8 mouse cellular contexts compared by ENCODE assay signal in genomic region chr7:28277615-28278278, GRCm38 (mm10). TPM values are rescaled to one million over a fixed set of nuclear protein-coding genes. Genes with fewer than 3 reads are reported as not detected.
DNase-seq lines count a peak whose midpoint lies in the region.

Gene Eid2b (plus strand): TSS chr7:28277739.

- peak within 1 kb of the TSS; percentile 96 for H3K4me3 ChIP-seq in megakaryocyte, embryonic 14.5 days (replicated peaks)

- peak; percentile 99 for DNase-seq in adrenal gland, adult 18-20 months (ENCODE audit: low spot score in 2 of 2)
- DNase-seq in embryo, embryonic 10.5 days (ENCODE audit: low spot score): peak; percentile 95
- peak; percentile 98 for DNase-seq in gastrocnemius, postnatal 10 days
- peak; percentile 96 for DNase-seq in induced T-regulatory cell, adult 2 months (ENCODE audit: low read depth)
- DNase-seq in left cerebral cortex, adult 8-10 months (ENCODE audit: low spot score in 2 of 2): peak; percentile 82 to 97
- DNase-seq in right cerebral cortex, adult 2 months (ENCODE audit: low spot score in 2 of 2): peak; percentile 96 to 98
- peak; percentile 90 for DNase-seq in urinary bladder, postnatal 10 days (ENCODE audit: low spot score)

- H3K9me3 ChIP-seq in megakaryocyte, embryonic 14.5 days: no peaks in the 10 kb centered on the region

- H3K4me1 ChIP-seq in megakaryocyte, embryonic 14.5 days: peaks cover 10% of the 10 kb centered on the region

- H3K36me3 ChIP-seq in megakaryocyte, embryonic 14.5 days (replicated peaks; ENCODE audit: low read length): no peaks in the 10 kb centered on the region

- peaks cover 7% of the 10 kb centered on the region for H3K27me3 ChIP-seq in megakaryocyte, embryonic 14.5 days (replicated peaks)

RNA-seq across cellular contexts. Expression of gene Eid2b, which starts in this region (rescaled TPM):
- total RNA-seq in adrenal gland, adult 18-20 months (2021): 10 to 100 TPM in 1 of 2 experiments, 1 to 10 TPM in 1; 9.4 to 10.1 TPM
- total RNA-seq in gastrocnemius, postnatal 10 days (2021): 1 to 10 TPM; 7.7 to 8.6 TPM
- 10 to 100 TPM; 30.6 to 34.2 (median 33.4) TPM for total RNA-seq in left cerebral cortex, adult 8-10 months (2022)
- 7.4 and 27.7 TPM in 2 replicates for polyA plus RNA-seq in megakaryocyte, embryonic 14.5 days (2012; ENCODE audit: insufficient read depth, low replicate concordance)

Comparison
In these comparisons a context has a peak if more than half of its experiments do, and no peak if none do; other contexts are left out.
1. Peak in every context shown above with its lines: DNase-seq and H3K4me3 ChIP-seq.